In genomic region chr4:134817706-134818105, GRCm38 (mm10) we compare ENCODE assay signal across 30 mouse cellular contexts. TPM values are rescaled to one million over a fixed set of nuclear protein-coding genes. Genes with fewer than 3 reads are reported as not detected.
"Had no signal": no experiment of that assay in that cellular context is flagged by ENCODE, and none has a peak within 500 bp of the region (broad histone marks: within the 10 kb centered on the region; RNA-seq: fewer than 3 reads in every experiment).

No protein-coding gene starts in this region.

- H3K4me1 ChIP-seq: hindbrain, embryonic 10.5 days; hindbrain, embryonic 12.5 days had no signal

- H3K4me2 ChIP-seq: heart, embryonic 11.5 days; hindbrain, embryonic 12.5 days; hindbrain, embryonic 14.5 days; intestine, embryonic 15.5 days; limb, embryonic 13.5 days; limb, embryonic 15.5 days; liver, embryonic 11.5 days had no signal

- H3K27ac ChIP-seq: gastrocnemius, adult 2 months; heart, adult 2 months; hindbrain, embryonic 10.5 days; hindbrain, embryonic 12.5 days; hindbrain, embryonic 14.5 days; intestine, embryonic 15.5 days; layer of hippocampus, adult 2 months; limb, embryonic 13.5 days; limb, embryonic 15.5 days had no signal

- H3K9ac ChIP-seq: hindbrain, embryonic 12.5 days; hindbrain, embryonic 14.5 days; intestine, embryonic 15.5 days; limb, embryonic 13.5 days; limb, embryonic 15.5 days had no signal

- ATAC-seq: hindbrain, embryonic 16.5 days; inflammation-experienced regulatory T-cells, adult 6 months; intestine, embryonic 15.5 days; intestine, postnatal 0 days had no signal

- H3K27me3 ChIP-seq: hindbrain, embryonic 12.5 days; intestine, embryonic 15.5 days; limb, embryonic 13.5 days; limb, embryonic 15.5 days had no signal

- H3K9me3 ChIP-seq: hindbrain, embryonic 10.5 days; hindbrain, embryonic 12.5 days; intestine, embryonic 15.5 days; limb, embryonic 13.5 days; limb, embryonic 15.5 days had no signal

- H3K4me3 ChIP-seq: gastrocnemius, adult 2 months; heart, adult 2 months; hindbrain, embryonic 10.5 days; hindbrain, embryonic 12.5 days; intestine, embryonic 15.5 days; layer of hippocampus, adult 2 months; limb, embryonic 13.5 days; limb, embryonic 15.5 days had no signal

- DNase-seq: gastrocnemius, adult 2 months; gastrocnemius, postnatal 10 days; gastrocnemius, postnatal 25 days; heart, adult 2 months; heart, postnatal 10 days; heart, postnatal 4 days; kidney, adult 18-20 months; kidney, adult 8-10 months; kidney, postnatal 10 days; kidney, postnatal 25 days; kidney, postnatal 4 days; layer of hippocampus, postnatal 36 days; left cerebral cortex, postnatal 4 days had no signal

RNA-seq across cellular contexts. Expression of gene Rhd, which starts 46.6 kb away (rescaled TPM):
- total RNA-seq: gastrocnemius, adult 2 months; gastrocnemius, postnatal 25 days; granulocyte monocyte progenitor cell, adult 5-6 weeks; layer of hippocampus, adult 2 months; layer of hippocampus, postnatal 10 days; layer of hippocampus, postnatal 36 days; left cerebral cortex, adult 18-20 months; left cerebral cortex, postnatal 10 days; left cerebral cortex, postnatal 25 days; left cerebral cortex, postnatal 4 days had no signal
